Comparison of ENCODE assay signal across 8 mouse cellular contexts in the genomic region with DNA sequence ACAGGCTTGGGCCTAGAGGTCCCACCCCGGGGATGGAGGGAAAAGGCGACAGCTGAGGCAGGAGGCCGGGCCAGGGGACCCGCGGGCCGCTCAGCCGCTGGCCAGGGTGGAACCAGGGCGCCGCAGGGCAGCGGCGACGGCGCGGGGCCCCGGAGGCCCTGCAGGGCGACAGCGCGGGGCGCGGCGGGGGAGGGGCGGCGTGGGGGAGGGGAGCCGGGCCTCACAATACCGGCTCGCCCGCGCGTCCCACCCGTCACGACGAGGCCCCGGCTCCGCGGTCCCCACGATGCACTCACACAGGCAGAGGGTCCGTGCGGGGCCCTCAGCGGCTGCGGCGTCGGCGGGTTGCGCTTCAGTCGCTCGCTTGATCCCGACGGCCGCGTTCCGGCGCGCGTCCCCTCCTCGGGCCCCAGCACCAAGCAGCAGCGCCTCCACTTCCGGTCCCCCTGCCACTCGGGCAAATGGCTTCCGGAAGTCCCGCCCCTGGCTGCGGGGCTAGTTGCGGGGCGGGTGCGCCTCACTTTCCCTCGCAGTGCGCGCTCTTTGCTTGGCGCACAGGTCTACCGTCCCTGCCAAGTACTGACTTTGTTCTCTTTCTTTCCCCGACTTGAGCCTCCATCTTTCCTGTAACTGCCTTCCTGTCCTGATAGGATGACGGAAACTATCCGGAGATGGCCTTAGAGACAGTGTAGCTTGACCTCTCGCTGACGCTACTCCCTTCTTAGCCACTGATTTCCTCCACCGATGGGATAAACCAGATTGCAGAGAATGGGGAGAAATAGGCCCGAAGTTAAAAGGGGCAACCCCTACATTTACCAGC. TPM values are rescaled to one million over a fixed set of nuclear protein-coding genes. Genes with fewer than 3 reads are reported as not detected.
A peak's percentile ranks its signal among the peaks of the same experiment; 100 is the strongest.
DNase-seq lines count a peak whose midpoint lies in the region; ATAC-seq and TF ChIP-seq lines count a peak whose summit lies in the region.

No protein-coding gene starts in this region.

- peaks cover 47% of the 10 kb centered on the region for H3K4me1 ChIP-seq in G1E (ENCODE audit: insufficient read depth, low read depth, low read length)
- H3K4me1 ChIP-seq in forebrain, postnatal 0 days (ENCODE audit: insufficient read depth): peaks cover 11% of the 10 kb centered on the region; the same call in 1 of the 2 replicates
- H3K4me1 ChIP-seq in lung, embryonic 16.5 days (replicated peaks; ENCODE audit: control insufficient read depth, insufficient read depth, low read length): peaks cover 16% of the 10 kb centered on the region

- H3K36me3 ChIP-seq in G1E (replicated peaks): peaks cover 32% of the 10 kb centered on the region
- H3K36me3 ChIP-seq in forebrain, postnatal 0 days (ENCODE audit: insufficient read depth): no peaks in the 10 kb centered on the region
- 0 out of 2 replicates have a peak, but pooled peaks cover 3% of the 10 kb centered on the region for H3K36me3 ChIP-seq in lung, embryonic 16.5 days (ENCODE audit: control insufficient read depth, insufficient read depth, low read length)

- H3K9ac ChIP-seq in forebrain, postnatal 0 days: peak overlapping the region; percentile 86
- peak overlapping the region; percentile 95 for H3K9ac ChIP-seq in lung, embryonic 16.5 days (ENCODE audit: low read length)

- no peak for TF ChIP-seq CTCF in G1E (IDR thresholded peaks at IDR 0.05; ENCODE audit: low read depth, low read length)
- 0 out of 2 replicates have a peak, but pooled peaks have one; percentile 12 for TF ChIP-seq CTCF in forebrain, postnatal 0 days (IDR thresholded peaks at IDR 0.05; ENCODE audit: low read depth)

- H3K9me3 ChIP-seq in G1E (replicated peaks): no peaks in the 10 kb centered on the region
- H3K9me3 ChIP-seq in forebrain, postnatal 0 days (ENCODE audit: low read length): no peaks in the 10 kb centered on the region
- H3K9me3 ChIP-seq in lung, embryonic 16.5 days (ENCODE audit: control insufficient read depth, low read length): no peaks in the 10 kb centered on the region

- peak overlapping the region; percentile 88 for H3K4me3 ChIP-seq in G1E (ENCODE audit: low read depth, low read length)
- peak overlapping the region; percentile 97 for H3K4me3 ChIP-seq in forebrain, postnatal 0 days (ENCODE audit: low read depth, low read length)
- H3K4me3 ChIP-seq in lung, embryonic 16.5 days (ENCODE audit: low read length): peak overlapping the region; percentile 94

- H3K4me2 ChIP-seq in forebrain, postnatal 0 days (ENCODE audit: low read depth): peak overlapping the region; percentile 92
- peak overlapping the region; percentile 97 for H3K4me2 ChIP-seq in lung, embryonic 16.5 days (ENCODE audit: low read depth, low read length)

- peak overlapping the region; percentile 90 for H3K27ac ChIP-seq in forebrain, postnatal 0 days (ENCODE audit: low read depth, low read length)
- H3K27ac ChIP-seq in lung, embryonic 16.5 days (ENCODE audit: low read length): peak overlapping the region; percentile 97

- no peaks in the 10 kb centered on the region for H3K27me3 ChIP-seq in G1E (ENCODE audit: insufficient read depth, low read length)
- H3K27me3 ChIP-seq in forebrain, postnatal 0 days (ENCODE audit: insufficient read depth, low read length): no peaks in the 10 kb centered on the region
- H3K27me3 ChIP-seq in lung, embryonic 16.5 days (ENCODE audit: control insufficient read depth, insufficient read depth, low read depth, low read length): no peaks in the 10 kb centered on the region

- peak; percentile 83 for DNase-seq in G1E (ENCODE audit: low spot score)
- peak; percentile 92 to 93 for DNase-seq in cerebellum, adult 18-20 months
- peak; percentile 95 for DNase-seq in forebrain, postnatal 0 days
- DNase-seq in layer of hippocampus, adult 9-10 months (ENCODE audit: low spot score): peak; percentile 59
- peak; percentile 83 for DNase-seq in ovary, postnatal 10 days (ENCODE audit: low spot score)
- DNase-seq in thymus, postnatal 10 days (ENCODE audit: low spot score in 2 of 2): peak; percentile 84 to 94

- peak; percentile 67 for ATAC-seq in G1E (ENCODE audit: extremely low read depth, insufficient number of reproducible peaks, low FRiP score, poor library complexity, severe bottlenecking)
- ATAC-seq in forebrain, postnatal 0 days: peak; percentile 97
- peak; percentile 58 to 85 for ATAC-seq in hematopoietic stem cell, adult 5-6 weeks (replicated peaks in 1 of 2; ENCODE audit: insufficient read depth in 1 of 2, low FRiP score in 2 of 2, low TSS enrichment in 1 of 2, low read depth in 1 of 2, poor library complexity in 2 of 2, severe bottlenecking in 2 of 2)
- ATAC-seq in lung, embryonic 16.5 days (ENCODE audit: low read depth): peak; percentile 96

- under 1% methylated on average over 49 of the region's 76 CpGs for WGBS in forebrain, postnatal 0 days
- 0% methylated on average over 64 of the region's 76 CpGs for WGBS in lung, embryonic 16.5 days

RNA-seq across cellular contexts. Expression of gene Pafah1b2, which starts 27.9 kb away (rescaled TPM):
- 61.1 and 65.5 TPM in 2 replicates for total RNA-seq in G1E (2014; fragmentation: Nextera tagmentation)
- 96.7 and 134 TPM in 2 replicates for total RNA-seq in G1E (2017)
- 126 and 154 TPM in 2 replicates for polyA plus RNA-seq in G1E (2012)
- total RNA-seq in forebrain, postnatal 0 days (2014; rRNA removed): 318 and 354 TPM in 2 replicates
- polyA plus RNA-seq in forebrain, postnatal 0 days (2015; fragmentation: Nextera tagmentation; extraction: Ambion mirVana): 222 and 258 TPM in 2 replicates
- total RNA-seq in hematopoietic stem cell, adult 5-6 weeks (2017): 105 and 106 TPM in 2 replicates
- 149 and 157 TPM in 2 replicates for polyA plus RNA-seq in lung, embryonic 16.5 days (2015; fragmentation: Nextera tagmentation; extraction: Ambion mirVana)

RNA-seq across cellular contexts. Expression of gene Sik3, which starts 28.0 kb away (rescaled TPM):
- 99.0 and 111 TPM in 2 replicates for total RNA-seq in G1E (2014; fragmentation: Nextera tagmentation)
- total RNA-seq in G1E (2017): 30.1 and 30.5 TPM in 2 replicates
- polyA plus RNA-seq in G1E (2012): 41.8 and 49.1 TPM in 2 replicates
- 24.2 and 27.9 TPM in 2 replicates for total RNA-seq in forebrain, postnatal 0 days (2014; rRNA removed)
- polyA plus RNA-seq in forebrain, postnatal 0 days (2015; fragmentation: Nextera tagmentation; extraction: Ambion mirVana): 8.4 and 9.3 TPM in 2 replicates
- total RNA-seq in hematopoietic stem cell, adult 5-6 weeks (2017): 24.3 and 27.4 TPM in 2 replicates
- 5.2 and 5.8 TPM in 2 replicates for polyA plus RNA-seq in lung, embryonic 16.5 days (2015; fragmentation: Nextera tagmentation; extraction: Ambion mirVana)

RNA-seq across cellular contexts. Expression of gene Sidt2, which starts 29.6 kb away (rescaled TPM):
- total RNA-seq in G1E (2014; fragmentation: Nextera tagmentation) (54.4 and 78.3 TPM in 2 replicates), G1E (2017) (14.6 and 17.7 TPM in 2 replicates)
- 25.7 and 26.4 TPM in 2 replicates for polyA plus RNA-seq in G1E (2012)
- 65.6 and 77.5 TPM in 2 replicates for total RNA-seq in forebrain, postnatal 0 days (2014; rRNA removed)
- polyA plus RNA-seq in forebrain, postnatal 0 days (2015; fragmentation: Nextera tagmentation; extraction: Ambion mirVana): 33.5 and 46.5 TPM in 2 replicates
- total RNA-seq in hematopoietic stem cell, adult 5-6 weeks (2017): 33.7 and 45.8 TPM in 2 replicates
- polyA plus RNA-seq in lung, embryonic 16.5 days (2015; fragmentation: Nextera tagmentation; extraction: Ambion mirVana): 33.6 and 35.9 TPM in 2 replicates

RNA-seq across cellular contexts. Expression of gene Tagln, which starts 48.8 kb away (rescaled TPM):
- not detected in 2 replicates for total RNA-seq in G1E (2014; fragmentation: Nextera tagmentation)
- 0.38 TPM in 1 of 2 replicates, not detected in the other for total RNA-seq in G1E (2017)
- polyA plus RNA-seq in G1E (2012): 0.03 and 0.07 TPM in 2 replicates
- total RNA-seq in forebrain, postnatal 0 days (2014; rRNA removed): 5.6 and 7.7 TPM in 2 replicates
- 3.5 and 3.7 TPM in 2 replicates for polyA plus RNA-seq in forebrain, postnatal 0 days (2015; fragmentation: Nextera tagmentation; extraction: Ambion mirVana)
- total RNA-seq in hematopoietic stem cell, adult 5-6 weeks (2017): not detected in 2 replicates
- polyA plus RNA-seq in lung, embryonic 16.5 days (2015; fragmentation: Nextera tagmentation; extraction: Ambion mirVana): 138 and 141 TPM in 2 replicates

Comparison
In these comparisons a context has a peak if more than half of its experiments do, and no peak if none do; other contexts are left out.
1. Peak in every context shown above with its lines: DNase-seq, ATAC-seq, H3K4me3 ChIP-seq and H3K27ac ChIP-seq.